Mouse (Mus musculus) macrophage (primary cell): ENCODE data around the gene Adcy5. TPM values are rescaled to one million over a fixed set of nuclear protein-coding genes. Genes with fewer than 3 reads are reported as not detected.

ENCODE experiments used
- H3K27ac ChIP-seq: fragments of 350-480 bp; formaldehyde crosslinking; 2 replicates; pipeline ENCODE4 v1.9.0; 2021
- H3K36me3 ChIP-seq: fragments of 350-480 bp; formaldehyde crosslinking; 2 replicates; pipeline ENCODE4 v1.9.0; 2021; ENCODE audit errors: inconsistent target
- H3K4me3 ChIP-seq: fragments of 350-480 bp; formaldehyde crosslinking; 2 replicates; pipeline ENCODE4 v1.9.0; 2021; ENCODE audit errors: inconsistent target
- H3K79me2 ChIP-seq: fragments of 350-480 bp; formaldehyde crosslinking; 2 replicates; pipeline ENCODE4 v1.9.0; 2021; ENCODE audit errors: inconsistent target
- WGBS: methylation state at CpG from one replicate; pipeline ENCODE4 v1.1.7; 2026; ENCODE audit warnings: inconsistent platforms; ENCODE audit not compliant: missing documents; 5-methylcytosine and 5-hydroxymethylcytosine counted together
- polyA plus RNA-seq: library from polyadenylated mRNA; stranded (reverse); fragments of 250-400 nt; gene quantifications from 3 replicates; pipeline ENCODE4 v1.2.4, GENCODE M21; 2018; ENCODE audit warnings: inconsistent platforms

Gene Adcy5
- polyA plus RNA-seq, 1 experiment from 2014 or later: 0.03 TPM

DNA sequence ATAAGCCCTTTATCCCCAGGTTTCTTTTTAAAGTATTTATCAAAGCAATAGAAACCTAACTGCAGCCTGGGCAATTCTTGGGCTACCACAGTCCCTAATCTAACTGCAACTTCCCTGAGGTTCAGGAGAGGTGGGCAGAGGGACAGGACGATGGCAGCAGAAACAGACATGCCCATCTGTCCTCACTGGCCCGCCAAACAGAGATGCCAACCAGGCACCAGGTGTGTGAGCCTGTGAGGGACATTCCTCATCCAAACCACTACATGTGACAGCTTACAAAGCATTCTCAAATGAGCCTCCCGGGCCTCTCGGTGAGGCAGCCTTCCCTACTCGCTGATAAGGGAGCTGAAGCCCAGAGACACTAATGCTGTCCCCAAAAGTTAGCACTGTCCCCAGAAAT lies 132.6 kb downstream of the Adcy5 start:
- no peak overlapping the region for H3K27ac ChIP-seq
- H3K79me2 ChIP-seq: no peaks in the 10 kb centered on the region
- no peak overlapping the region for H3K4me3 ChIP-seq
- 89% methylated on average over 5 of the region's 5 CpGs for WGBS
- no peaks in the 10 kb centered on the region for H3K36me3 ChIP-seq

DNA sequence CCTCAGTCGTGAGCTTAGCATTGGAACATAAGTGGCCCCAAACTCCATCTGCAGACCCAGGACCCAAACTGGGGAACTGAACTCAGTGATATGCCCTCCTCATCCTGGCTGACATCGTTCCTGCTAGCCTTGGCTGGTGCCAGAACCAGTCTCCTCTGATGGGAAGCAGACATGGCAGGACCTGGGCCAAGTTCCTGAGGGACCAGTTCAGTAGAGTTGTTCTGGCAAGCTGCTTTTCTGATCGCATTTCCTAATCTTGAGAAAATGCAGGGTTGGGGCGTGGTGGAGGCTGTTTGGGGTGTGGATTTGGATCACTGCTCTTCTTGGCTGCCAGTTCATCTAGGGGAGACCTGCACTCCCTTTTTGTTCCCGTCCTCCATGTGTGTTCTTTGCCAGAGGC lies 143.1 kb downstream of the Adcy5 start:
- Histone ChIP-seq H3K36me3 (no peaks in the 10 kb centered on the region), H3K79me2 (no peaks in the 10 kb centered on the region), H3K27ac (no peak overlapping the region), H3K4me3 (no peak overlapping the region)
- WGBS: 82% methylated on average over 5 of the region's 5 CpGs

DNA sequence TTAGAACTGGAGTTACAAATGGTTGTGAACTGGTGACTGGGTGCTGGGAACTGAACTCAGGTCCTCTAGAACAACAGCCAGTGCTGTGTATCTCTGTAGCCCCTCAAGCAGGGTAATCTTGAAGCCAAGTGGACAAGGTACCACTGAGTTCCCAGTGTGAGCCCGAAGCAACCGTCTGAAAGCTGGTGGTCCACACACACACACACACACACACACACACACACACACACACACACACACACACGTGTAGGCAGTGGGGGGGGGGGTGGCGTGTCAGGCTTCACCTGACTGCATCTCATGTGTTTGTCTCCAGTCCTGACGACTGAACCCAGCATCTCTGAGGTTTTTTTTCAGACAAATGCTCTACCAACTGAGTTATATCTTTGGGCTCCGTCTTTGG lies 145.5 kb downstream of the Adcy5 start:
- 94% methylated on average over 2 of the region's 6 CpGs for WGBS
- H3K27ac ChIP-seq: no peak overlapping the region
- H3K4me3 ChIP-seq: no peak overlapping the region
- H3K79me2 ChIP-seq: no peaks in the 10 kb centered on the region
- H3K36me3 ChIP-seq: no peaks in the 10 kb centered on the region

DNA sequence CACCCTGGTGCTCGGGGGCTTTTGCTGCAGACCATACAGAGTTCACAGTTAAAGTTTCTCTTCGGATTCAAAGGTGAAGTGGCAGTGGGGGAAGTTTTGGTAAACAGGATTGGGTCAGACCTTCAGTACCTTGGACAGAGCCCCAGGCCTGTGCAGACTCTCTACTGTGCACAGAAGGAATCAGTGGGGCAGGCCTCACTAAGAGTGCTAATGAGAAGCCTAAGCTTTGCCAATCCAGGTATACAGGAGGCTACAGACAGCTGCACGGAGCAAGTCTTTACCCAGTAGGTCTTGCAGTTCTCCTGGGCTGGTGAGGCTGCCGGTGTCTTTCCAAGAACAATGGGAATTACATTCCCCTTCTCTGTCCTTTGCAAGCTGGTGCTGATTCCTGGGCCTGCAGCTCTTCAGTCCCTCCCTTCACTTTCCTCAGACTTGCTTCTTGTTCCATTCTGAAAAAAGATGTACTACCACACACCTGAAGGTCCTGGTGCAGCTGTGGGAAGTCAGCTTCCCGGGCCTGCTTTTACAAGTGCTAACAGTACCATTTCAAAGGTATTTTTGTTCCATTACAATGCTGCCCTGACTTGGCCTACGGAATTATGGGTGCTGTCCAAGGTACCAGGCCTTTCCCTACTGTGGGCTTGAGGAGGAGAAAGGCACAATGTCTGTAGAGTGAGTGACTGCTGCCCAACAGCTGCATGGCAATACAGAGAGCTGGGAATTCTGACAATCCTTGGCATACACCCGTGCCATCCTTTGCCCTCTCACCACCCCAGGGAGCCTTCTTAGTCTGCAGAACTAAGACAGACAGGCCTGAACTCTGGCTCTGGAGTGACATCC lies 148.0 kb downstream of the Adcy5 start:
- Histone ChIP-seq H3K36me3 (no peaks in the 10 kb centered on the region), H3K79me2 (no peaks in the 10 kb centered on the region), H3K4me3 (no peak overlapping the region), H3K27ac (no peak overlapping the region)
- WGBS: 66% methylated on average over 7 of the region's 7 CpGs

DNA sequence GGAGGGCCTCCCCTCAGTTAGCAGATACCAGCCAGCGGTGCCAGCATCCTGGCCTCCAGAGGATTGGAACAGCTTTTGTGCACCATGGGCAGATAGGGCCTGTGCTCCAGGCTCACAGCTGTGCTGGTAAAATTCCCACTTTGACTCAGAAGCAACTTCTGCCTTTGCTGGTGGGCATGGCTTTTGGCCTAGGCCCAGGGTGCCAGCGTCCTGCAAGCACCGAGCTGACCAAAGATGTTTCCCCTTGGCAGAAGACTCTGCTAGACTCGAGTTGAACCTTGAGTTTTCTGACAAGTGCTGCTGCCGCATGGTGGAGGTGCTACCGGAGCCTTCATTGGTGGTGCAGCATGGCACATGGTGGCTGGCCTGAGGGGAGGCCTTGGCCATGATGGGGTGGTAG lies 149.0 kb downstream of the Adcy5 start:
- no peaks in the 10 kb centered on the region for H3K36me3 ChIP-seq
- no peaks in the 10 kb centered on the region for H3K79me2 ChIP-seq
- no peak overlapping the region for H3K27ac ChIP-seq
- 95% methylated on average over 6 of the region's 6 CpGs for WGBS
- no peak overlapping the region for H3K4me3 ChIP-seq

DNA sequence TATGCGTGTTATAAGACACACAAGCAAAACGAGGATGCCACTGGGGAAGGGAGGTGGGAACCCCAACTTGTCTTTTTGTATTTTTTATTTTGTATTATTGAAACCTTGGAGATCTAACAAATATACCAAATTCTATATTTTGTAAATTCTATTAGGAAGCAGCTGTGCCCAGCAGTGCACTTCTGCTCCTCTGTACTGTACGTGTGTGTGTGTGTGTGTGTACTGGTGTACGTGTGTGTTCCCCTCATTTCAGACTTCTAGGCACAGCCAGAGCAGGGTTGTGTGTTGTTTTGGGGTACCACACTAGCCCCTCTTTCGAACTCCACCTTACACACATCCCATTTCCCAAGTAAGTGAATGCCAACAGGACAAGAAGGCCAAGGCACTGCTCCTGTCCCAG lies 149.7 kb downstream of the Adcy5 start:
- WGBS: 95% methylated on average over 5 of the region's 5 CpGs
- Histone ChIP-seq H3K36me3 (no peaks in the 10 kb centered on the region), H3K4me3 (no peak overlapping the region), H3K27ac (no peak overlapping the region), H3K79me2 (no peaks in the 10 kb centered on the region)

DNA sequence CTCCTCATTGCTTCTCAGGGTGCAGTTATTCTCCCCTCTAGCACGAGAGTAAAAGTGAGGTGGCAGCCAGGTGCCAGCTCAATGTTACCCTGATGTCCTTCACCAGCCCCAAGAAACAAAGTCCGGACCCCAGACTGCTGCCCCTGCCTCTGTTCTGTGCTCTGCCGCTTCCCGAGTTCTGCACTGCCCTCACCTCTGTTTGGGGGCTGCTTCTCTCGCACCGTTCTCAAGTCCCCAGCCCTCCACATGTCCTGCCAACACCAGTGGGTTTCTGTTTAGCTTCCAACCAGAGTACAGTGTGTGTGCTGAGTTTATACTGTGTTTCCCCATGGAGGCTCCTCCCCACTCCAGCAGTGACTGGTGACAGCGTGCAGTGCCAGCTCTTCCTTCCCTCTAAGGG lies 150.5 kb downstream of the Adcy5 start:
- Histone ChIP-seq H3K27ac (no peak overlapping the region), H3K79me2 (no peaks in the 10 kb centered on the region), H3K4me3 (no peak overlapping the region), H3K36me3 (no peaks in the 10 kb centered on the region)
- 90% methylated on average over 7 of the region's 7 CpGs for WGBS

DNA sequence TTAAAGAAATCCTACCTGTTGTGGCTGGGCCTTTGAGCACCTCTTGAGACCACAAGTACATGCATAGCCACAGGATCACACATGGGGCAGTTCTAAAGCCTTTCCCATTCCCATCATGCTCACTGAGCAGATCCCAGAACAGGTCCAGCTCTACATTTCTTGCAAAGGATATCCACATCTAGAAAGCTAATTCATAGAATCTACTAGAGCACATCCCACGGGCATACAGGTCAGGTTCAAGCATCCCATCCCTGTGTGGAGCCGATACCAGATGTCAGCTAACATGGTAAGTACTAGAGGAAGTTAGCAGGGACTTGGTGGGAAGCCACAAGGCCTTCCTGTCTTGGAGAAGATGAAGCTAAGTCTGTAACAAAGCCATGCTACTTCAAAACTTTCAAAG lies 152.0 kb downstream of the Adcy5 start:
- Histone ChIP-seq H3K27ac (no peak overlapping the region), H3K79me2 (no peaks in the 10 kb centered on the region), H3K36me3 (no peaks in the 10 kb centered on the region), H3K4me3 (no peak overlapping the region)
- WGBS: 73% methylated on average over 2 of the region's 2 CpGs

DNA sequence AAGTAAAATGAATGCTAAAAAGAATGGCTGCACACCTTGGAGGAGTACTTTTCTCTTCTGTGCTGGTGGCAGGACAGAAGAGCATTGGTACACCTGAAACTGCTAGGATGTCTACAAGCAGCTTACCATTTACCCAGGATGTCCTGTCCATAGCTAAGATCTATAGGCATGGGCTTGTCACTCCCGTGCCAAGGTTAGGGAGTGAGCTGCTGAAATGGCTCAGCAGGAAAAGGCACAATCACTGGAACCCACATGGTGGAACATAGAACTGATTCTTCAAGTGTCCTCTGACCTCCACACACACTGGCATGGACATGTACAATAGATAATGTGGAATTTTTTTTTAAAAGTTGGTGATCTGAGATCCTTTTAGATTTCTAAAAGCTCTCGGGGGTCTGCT lies 152.7 kb downstream of the Adcy5 start:
- 100% methylated on average over 2 of the region's 2 CpGs for WGBS
- Histone ChIP-seq H3K27ac (no peak overlapping the region), H3K79me2 (no peaks in the 10 kb centered on the region), H3K36me3 (no peaks in the 10 kb centered on the region), H3K4me3 (no peak overlapping the region)

DNA sequence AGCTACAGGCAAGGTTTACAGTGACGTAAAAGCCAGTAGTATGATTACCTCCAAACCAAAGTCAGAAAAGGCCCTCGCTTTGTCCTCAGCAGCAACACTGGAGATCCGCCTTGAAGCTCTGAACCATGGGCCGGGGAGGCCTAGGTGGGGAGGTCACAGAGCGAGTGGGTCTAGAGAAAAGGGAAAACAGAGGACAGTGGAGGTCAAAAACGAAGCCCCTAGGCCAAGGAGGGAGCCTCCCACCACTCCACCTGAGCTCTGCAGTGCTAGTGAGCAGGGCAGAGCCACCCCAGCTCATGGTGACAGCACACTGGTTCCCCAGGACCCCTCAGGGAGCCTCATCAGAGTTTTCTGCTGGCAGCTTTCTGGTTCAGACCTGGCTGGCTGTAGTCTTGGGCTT lies 153.3 kb downstream of the Adcy5 start:
- H3K79me2 ChIP-seq: no peaks in the 10 kb centered on the region
- H3K27ac ChIP-seq: no peak overlapping the region
- WGBS: 91% methylated on average over 6 of the region's 6 CpGs
- H3K4me3 ChIP-seq: no peak overlapping the region
- H3K36me3 ChIP-seq: no peaks in the 10 kb centered on the region

DNA sequence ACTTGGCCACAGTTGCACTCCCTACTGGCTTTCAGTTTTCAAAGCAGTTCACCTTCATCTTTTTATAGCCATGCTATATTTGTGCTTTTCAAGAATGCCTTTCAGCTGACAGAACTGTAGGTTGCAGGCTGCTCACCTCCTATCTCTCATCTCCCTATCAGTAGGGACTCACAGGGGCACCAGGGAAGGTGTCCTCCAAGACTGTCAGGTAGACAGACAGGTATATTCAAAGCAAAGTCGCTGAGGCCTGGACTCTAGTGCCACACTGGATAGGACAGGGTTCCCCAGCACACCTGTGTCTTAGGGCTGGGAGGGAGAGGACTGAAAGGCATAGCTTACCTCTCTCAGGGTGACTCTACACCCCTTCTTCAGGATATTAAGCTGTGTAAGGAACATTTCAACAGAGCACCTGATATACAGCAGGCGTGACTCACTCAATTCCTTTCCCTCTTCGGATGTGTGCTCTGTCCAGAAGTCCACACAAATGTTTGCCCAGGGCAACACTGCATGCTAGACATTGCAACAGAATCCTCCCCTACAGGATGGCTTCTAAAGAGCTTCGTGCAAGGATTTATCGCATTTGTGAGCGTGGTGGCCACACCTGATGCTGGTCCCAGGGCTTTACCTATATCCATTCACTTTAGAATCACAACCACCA lies 153.9 kb downstream of the Adcy5 start:
- no peaks in the 10 kb centered on the region for H3K79me2 ChIP-seq
- 90% methylated on average over 6 of the region's 6 CpGs for WGBS
- no peaks in the 10 kb centered on the region for H3K36me3 ChIP-seq
- H3K4me3 ChIP-seq: no peak overlapping the region
- no peak overlapping the region for H3K27ac ChIP-seq

DNA sequence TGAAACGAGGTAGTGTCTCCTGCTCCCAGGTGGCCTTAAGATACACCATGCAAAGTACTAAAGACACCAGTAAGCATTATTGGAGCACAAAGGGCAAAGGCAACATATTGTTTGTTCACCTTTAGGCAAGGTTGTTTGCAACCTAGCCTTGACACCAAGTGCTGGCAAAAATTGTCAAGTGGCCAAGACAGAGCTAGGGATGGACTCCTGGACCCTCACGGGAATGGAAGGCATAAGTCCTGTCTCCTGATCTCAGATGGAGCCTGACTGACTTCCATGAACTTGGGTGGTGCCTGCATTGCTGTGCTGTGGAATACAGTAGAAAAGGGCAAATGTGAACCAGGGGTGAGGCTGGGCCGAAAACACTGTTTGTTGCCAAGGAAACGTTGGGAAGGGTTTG lies 155.0 kb downstream of the Adcy5 start:
- no peak overlapping the region for H3K4me3 ChIP-seq
- no peaks in the 10 kb centered on the region for H3K36me3 ChIP-seq
- no peaks in the 10 kb centered on the region for H3K79me2 ChIP-seq
- 93% methylated on average over 3 of the region's 4 CpGs for WGBS
- no peak overlapping the region for H3K27ac ChIP-seq

DNA sequence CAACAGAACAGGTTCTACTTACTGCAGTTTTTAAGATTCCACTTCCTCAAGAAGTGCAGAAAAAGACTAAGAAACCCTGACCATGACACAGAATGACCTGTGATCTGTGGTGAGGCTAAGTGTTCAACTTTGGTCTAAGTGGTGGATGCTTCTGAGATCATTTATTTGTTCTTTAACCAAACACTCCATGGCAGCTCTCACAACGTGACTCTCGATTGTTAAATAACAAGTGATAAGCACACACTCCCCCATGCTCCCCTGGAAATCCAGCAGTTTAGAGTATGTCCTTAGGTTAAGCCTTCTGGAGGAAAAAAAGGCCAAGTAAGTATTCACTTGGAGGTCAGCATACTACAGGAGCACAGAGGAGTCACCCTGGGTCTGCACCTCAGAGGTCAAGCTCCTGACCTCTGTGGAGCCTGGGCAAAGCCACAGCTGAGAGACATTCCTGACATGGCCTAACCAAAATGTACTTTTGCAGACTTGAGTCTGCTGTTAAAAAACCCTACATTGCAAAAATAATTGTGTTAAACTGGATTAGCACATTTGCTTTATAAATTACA lies 156.0 kb downstream of the Adcy5 start:
- Histone ChIP-seq H3K79me2 (no peaks in the 10 kb centered on the region), H3K4me3 (no peak overlapping the region), H3K27ac (no peak overlapping the region), H3K36me3 (no peaks in the 10 kb centered on the region)
- WGBS: 94% methylated on average over 2 of the region's 2 CpGs

DNA sequence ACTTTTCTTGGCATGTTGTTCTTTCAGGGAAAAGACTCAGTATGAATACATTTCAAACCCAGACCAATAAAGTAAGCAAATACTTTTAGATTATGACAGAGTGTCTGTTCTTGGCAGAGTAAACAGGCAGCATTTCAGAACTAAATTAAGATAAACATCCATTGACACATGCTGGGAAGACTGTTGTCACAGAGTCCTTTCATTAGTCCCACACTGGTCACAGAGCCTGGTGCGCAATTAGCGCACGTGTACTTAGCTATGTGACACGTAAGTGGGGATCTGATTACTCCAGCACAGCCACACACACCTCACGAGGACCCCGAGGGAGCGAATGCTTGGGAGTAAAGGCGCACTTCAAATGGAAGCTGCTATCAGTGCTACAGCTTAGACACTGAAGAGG lies 156.9 kb downstream of the Adcy5 start:
- no peak overlapping the region for H3K4me3 ChIP-seq
- H3K79me2 ChIP-seq: no peaks in the 10 kb centered on the region
- H3K27ac ChIP-seq: no peak overlapping the region
- H3K36me3 ChIP-seq: no peaks in the 10 kb centered on the region
- 96% methylated on average over 8 of the region's 8 CpGs for WGBS

DNA sequence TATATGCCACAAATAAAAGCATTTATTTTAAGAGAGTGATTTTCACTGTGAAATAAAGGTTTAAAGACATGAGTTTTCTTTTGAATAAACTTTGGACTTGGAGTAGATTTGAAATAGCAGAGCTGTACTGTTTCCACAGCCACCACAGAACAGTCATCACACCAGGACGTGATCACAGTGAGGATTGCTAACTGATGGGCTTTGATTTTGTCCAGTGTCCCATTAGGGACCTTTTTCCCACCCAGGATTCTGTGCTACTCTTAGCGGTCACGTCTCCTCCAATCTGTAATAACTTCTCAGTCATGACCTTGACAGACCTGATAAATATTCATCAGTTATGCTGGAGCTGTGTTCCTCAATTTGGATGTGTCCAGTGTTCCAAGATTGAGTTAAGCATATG lies 160.8 kb downstream of the Adcy5 start:
- Histone ChIP-seq H3K36me3 (no peaks in the 10 kb centered on the region), H3K27ac (no peak overlapping the region), H3K4me3 (no peak overlapping the region), H3K79me2 (no peaks in the 10 kb centered on the region)
- 92% methylated on average over 3 of the region's 3 CpGs for WGBS
